Mouse (Mus musculus) urinary bladder, postnatal 36 days (tissue): Measurements from ENCODE around the gene Gapt.
"Not testable (repeated sequence)": the region's sequence is repeated elsewhere in the genome, so short reads cannot be mapped to it uniquely, and the experiment has no call there.

Experiments
- DNase-seq, 2 experiments: peaks; one replicate each; pipeline ENCODE4 v3.0.0; 2022; ENCODE audit warnings: low spot score in 2 of 2, mixed read lengths in 1 of 2

Gene Gapt

DNA sequence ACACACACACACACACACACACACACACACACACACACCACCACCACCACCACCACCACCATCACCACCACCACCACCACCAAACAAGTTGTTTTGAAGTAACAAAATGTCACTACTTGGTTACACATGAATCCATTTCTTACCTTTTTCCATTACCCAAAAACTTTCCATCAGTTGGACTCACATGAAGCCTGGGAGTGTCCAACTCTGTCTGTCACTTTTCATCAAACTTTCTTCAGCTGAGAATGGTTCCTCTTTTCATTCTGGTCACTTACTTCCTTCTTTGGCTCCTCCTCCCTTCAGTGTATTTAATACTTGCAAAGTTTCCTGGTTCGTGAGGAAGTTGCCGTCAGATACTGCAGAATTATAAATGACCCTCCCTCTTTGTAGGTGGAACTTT lies at the start of gene Gapt:
Gapt (minus strand) TSS at position 259 of the 400 bp plus-strand sequence.
- no peak for DNase-seq

DNA sequence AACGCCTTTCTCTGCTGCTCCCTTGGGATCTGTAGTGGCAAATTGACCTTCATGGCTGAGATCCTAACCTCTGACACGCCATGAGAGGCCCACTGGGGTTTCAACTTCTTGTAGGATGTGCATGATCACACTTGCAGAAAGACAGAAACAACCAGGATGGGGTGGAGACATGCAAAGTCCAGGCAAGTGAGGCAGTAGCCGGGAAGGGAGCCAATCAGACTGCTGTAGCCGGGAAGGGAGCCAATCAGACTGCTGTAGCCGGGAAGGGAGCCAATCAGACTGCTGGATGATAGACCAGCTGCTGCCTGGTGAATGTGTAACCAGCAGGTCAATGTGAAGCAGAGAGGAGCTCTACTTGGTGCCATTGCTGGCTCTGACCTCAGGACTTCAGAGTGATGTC lies 49.2 kb upstream of the Gapt start:
- no peak for DNase-seq

DNA sequence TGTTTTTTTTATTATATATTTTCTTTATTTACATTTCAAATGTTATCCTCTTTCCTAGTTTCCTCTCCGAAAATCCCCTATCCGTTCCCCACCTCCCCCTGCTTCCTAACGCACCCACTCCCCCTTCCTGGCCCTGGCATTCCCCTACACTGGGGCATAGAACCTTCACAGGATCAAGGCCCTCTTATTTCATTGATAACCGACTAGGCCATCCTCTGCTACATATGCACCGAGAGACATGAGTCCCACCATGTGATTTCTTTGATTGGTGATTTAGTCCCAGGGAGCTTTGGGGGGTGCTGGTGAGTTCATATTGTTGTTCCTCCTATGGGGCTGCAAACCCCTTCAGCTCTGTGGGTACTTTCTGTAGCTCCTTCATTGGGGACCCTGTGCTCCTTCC lies 47.7 kb upstream of the Gapt start:
- DNase-seq = not testable (repeated sequence)

DNA sequence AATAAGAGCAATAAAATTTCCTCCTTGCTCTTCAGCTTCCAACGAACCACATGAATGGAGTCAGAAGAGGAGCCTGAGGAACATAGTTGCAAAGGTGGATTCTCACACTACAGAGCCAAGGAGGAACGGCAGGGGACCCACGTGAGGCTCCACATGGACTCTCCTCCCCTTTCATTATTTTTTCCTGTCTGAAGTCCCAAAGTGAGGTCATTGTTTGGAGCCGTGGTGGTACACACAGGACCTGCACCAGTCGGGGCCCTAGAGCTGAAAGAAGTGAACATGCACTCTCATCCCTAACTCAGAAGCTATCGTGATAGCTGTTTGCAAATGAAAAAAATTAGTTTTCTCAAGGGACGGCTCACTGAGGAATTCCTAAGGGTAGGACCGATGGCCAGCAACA lies 47.1 kb upstream of the Gapt start:
- DNase-seq = no peak

DNA sequence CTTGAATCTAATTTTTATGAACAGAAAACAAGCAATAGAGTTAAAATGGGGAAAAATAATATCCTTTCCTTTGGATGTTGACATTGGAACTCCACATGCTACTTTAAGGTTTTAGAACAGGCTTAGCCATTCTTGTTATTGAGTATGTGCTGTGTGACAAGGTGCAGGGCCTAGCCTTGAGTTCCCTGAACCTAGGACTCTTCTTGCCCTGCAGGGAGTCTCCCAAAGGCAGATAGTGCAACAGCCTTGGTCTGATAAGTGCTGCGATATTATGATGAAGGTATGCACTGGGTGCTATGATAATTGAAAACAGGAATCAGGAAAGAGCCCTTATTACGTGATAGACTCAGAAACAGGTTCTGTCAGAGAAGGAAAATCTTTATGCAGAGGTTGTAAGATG lies 44.9 kb upstream of the Gapt start:
- DNase-seq = no peak

DNA sequence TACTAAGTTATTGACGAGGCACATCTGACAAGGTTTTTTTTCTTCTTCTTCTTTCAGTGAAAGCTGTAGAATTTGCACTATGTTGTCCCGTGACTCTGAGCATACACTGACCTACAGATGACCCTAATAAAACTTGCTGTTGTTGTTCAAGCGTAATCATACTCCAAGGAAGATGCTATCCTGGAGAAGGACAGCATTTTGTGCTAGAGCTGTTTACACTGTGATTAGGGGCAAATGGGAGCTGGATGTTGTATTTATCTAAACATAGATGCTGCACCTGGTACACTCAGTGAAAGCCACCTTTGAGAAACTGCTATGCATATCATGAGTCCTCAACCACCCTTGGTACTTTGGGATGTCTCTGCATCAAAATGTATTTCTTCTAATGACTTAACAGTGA lies 44.4 kb upstream of the Gapt start:
- DNase-seq = no peak

DNA sequence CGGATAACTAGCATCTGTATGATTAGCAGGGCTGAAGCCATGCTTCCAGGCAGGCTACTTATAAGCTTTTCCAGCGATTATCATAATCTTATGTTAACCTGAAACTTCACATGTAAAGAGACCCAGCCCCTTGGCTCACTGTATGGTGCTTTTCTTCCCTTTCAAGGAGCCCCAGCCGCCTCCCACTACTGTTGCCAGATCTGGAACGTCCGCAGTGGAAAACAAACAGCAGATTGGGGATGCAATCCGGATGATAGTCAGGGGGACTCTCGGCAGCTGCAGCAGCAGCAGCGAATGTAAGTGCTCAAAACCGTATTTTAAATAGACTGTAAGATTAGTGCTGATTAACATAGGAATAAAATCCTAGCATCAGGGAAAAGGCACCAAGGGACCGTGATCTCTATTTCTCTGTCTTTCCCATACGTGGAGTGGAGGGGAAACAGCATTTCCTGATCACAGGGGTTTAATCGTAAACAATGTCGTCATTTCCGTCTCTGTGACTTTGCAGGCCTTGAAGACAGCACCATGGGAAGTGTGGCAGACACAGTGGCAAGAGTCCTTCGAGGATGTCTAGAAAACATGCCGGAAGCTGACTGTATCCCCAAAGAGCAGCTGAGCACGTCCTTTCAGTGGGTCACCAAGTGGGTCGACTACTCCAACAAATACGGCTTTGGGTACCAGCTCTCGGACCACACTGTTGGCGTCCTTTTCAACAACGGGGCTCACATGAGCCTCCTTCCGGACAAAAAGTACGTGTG lies 41.7 kb upstream of the Gapt start:
- DNase-seq = no peak

DNA sequence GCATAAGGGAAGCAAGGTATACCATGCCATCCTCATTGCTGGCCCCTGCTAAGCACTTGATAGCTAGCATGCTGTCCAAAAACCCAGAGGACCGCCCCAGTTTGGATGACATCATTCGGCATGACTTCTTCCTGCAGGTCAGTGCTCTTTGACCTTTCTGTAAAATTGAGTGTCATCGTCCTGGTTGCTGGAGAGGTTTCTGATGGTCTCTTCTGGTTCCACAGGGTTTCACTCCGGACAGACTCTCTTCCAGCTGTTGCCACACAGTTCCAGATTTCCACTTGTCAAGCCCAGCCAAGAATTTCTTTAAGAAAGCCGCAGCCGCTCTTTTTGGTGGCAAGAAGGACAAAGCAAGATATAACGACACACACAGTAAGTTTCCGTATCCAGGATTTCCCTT lies 40.8 kb upstream of the Gapt start:
- DNase-seq = no peak

DNA sequence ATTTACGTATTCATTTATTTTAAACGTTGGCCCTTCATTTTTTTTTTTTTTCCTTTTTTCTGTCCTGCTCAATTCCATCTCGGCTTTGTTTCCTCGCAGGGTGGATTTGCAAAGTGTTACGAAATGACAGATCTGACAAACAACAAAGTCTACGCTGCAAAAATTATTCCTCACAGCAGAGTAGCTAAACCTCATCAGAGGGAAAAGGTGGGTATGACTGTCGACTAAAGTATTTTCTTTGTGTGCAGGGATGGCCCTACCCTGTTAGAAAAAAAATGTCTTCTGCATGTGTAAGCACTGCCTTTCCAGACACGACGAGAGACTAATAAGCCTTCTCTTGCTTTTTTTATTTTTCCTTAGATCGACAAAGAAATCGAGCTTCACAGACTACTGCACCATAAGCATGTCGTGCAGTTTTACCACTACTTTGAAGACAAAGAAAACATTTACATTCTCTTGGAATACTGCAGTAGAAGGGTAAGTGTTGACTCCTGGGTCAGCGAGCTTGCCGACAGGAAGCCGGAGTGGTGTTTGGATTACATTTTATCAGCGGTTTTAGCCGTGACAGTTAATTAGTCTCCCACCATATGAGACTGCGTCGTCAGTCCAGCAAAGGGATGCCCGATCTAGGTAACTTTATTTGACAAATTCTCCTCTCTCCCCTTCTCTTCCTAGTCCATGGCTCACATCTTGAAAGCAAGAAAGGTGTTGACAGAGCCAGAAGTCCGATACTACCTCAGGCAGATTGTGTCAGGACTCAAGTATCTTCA lies 39.1 kb upstream of the Gapt start:
- DNase-seq = no peak

DNA sequence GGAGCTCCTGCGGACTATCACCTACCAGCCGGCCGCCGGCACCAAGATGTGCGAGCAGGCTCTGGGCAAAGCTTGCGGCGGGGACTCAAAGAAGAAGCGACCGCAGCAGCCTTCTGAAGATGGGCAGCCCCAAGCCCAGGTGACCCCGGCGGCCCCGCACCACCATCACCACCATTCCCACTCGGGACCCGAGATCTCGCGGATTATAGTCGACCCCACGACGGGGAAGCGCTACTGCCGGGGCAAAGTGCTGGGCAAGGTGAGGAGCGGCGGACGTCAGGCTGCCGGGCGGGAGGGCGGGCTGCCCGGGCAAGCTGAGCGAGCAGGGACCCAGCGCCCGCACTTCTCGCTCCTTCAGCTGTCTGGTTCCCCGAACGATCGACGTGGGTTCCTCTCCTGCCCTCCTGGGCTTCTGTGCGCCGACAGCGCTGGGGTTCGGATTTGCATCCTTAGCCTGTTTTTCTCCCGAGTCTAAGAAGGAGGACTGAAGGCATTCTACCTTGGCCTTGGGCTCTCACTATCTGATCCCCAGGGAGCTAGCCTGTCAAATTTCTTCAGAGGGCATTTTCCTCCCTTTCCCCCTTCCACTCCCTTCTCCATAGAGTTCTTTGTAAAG lies 38.3 kb upstream of the Gapt start:
- DNase-seq = peak in 1 of 2 experiments; percentile 15

DNA sequence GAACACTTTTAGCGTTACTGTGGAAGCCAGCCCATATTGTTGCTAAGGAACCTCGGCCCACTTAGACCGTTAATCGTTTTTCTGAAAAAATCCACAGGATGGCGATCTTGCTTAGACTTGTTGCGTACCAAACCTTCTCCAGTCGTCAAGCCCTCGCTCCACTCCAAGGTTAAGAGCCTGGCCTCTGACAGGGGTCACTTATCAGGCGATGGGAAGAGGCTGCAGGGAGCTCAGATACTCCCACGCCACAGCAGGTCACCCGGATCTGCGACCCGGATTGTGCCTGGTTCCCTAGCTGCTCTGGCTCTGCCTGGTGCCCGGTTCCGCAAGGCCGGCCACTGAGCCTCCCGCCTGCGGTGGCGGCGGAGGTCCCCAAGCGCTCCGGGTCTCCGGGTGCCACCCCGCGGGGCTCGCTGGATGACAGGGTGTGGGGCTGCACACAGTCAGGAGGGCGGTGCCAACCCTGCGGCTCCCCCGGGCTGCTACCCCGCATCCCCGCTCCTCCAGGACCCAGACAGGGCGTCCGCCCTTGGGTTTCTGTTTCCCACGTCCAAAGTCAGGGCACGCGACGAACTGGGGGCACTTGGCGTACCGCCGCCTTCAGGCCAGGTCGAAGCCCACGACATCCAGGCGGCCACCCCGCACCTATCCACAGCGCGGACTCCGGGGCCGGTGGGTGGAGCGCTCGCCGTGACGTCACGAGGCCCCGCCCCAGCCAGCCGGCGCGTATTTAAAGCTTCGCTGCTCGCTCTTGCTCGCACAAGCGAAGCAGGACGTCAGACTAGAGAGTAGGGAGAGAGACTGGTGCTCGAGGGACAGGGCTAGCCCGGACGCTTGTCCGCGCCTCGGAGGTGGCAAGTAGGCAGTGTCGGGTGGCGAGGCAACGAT lies 37.5 kb upstream of the Gapt start, which contains the start of gene Plk2:
Plk2 (plus strand) TSS at position 756 of the 888 bp plus-strand sequence.
- peak; percentile 94 to 95 for DNase-seq

DNA sequence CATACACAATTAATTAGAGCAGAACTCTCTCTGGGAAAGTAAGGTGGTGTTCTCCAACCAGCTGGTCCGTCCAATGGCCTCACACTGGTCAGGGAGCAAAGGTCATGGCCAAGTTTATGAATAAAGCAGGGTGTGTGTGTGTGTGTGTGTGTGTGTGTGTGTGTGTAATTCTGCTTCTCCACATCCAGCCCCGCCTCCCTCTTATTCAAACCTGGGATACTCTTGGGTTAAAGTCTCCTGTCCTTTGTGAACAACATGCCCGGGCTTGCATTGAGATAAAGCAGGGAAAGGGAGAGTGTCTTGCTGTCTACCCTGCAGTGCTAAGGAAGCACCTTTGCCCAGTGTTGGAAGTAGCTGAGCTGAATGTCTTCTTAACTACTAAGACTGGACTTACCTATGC lies 35.6 kb upstream of the Gapt start:
- DNase-seq = no peak

DNA sequence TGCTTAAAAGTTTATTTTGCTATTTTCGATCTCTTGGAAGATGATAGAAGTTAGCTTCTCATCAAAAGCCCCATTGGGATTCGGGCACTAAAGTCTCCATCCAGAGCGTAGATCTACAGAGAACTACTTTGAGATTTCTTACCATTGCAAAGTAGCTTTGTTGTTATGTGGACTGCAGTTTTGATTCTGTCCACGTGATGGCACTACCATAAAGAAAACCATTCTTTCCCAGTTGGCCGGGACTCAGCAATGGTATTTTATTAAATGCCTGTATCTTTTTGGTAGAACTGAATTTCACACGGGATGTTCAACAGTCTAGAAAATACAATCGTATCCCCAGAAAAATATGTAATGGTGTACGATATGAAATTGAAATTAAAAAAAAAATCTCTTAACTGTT lies 35.2 kb upstream of the Gapt start:
- DNase-seq = peak; percentile 33 to 45

DNA sequence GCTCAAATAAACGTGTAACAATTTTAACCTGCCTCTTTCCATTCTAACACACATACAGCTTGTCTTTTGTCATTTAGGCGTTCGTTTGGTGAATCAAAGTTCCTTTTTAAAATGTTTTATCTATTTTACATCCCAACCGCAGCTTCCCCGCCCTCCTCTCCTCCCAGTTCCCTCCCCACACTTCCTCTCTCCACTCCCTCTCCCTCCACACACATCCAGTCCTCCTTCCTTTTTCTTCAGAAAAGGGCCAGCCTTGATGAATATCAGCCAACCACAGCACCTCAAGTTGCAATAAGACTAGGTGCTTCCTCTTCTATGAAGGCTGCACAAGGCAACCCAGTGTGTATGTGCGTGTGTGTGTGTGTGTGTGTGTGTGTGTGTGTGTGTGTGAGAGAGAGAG lies 27.5 kb upstream of the Gapt start:
- no peak for DNase-seq

DNA sequence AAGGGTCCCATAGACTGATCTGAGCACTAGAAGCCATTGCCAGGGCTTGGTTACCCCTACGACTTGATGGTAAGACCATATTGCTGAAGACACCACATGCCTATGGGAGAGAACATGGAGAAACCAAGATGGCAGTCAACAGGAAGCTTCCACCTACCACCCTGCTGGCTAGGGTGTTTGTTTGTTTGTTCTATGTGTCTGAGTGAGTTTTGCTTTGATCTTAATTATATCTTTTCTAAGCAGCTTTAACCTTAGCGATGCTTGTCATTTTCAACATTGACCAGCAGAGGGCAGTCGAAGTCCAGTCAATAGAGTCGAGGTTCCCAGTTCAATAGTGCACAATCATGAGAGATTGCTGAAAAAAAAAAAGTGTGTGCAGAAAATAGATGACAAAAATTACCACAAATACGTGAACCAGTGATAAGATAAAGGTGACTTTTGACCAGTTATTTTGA lies 25.5 kb upstream of the Gapt start:
- DNase-seq = no peak

DNA sequence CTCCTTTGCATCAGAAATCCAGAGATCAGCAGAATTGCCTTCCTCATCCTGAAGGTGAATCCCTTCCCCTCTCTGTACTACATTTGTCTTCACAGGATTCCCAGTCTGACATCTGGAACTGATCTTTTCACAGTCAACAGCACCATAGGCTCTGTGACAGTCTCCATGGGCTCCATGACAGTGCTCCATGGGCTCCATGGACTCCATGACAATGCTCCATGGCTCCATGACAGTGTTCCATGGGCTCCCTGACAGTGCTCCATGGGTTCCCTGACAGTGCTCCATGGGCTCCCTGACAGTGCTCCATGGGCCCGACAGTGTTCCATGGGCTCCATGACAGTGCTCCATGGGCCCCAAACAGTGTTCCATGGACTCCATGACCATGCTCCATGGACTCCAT lies 12.7 kb upstream of the Gapt start:
- no peak for DNase-seq

DNA sequence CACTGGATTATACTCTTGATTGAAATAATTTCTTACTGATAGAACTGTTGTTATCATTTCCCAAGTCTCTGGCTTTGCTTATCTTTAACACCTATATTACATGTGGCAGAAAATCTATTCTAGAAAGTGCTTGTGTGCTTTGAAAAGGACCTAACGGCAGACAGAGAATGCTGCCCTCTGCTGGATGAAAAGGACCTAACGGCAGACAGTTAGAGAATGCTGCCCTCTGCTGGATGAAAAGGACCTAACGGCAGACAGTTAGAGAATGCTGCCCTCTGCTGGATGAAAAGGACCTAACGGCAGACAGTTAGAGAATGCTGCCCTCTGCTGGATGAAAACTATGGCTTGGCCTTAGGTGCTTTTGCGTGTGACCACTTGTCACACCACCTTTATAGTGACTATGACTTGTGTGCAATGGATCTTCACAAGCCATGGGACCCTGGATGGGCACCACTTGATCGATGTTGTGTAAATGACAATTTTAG lies 11.6 kb upstream of the Gapt start:
- peak; percentile 37 to 44 for DNase-seq

DNA sequence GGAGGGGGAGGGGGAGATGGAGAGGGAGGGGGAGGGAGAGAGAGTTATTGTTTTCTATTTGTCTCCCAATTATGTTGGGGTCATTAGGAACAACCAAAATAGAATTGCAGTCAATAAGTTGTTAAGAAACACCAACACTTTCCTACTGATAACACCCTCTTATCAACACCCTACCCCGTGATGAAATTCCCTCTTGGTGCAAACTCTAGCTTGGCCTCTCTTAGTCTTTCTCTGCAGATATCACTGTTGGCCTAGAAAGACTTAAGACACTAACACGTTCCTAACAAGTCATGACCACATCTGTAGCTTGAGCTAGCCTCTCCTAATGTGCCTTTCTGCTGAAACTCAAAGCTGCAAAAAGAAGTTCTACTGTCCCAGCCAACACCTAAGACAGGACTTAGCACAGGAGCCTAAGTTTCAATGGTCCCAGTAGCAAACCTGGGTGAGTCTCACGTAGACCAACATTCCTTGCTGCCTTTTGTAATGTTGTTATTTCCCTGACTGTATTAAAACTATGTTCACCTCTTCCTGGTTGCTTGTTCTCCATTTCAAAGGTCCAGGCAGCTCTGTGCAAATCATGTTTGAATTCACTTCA lies 11.1 kb upstream of the Gapt start:
- DNase-seq = no peak

DNA sequence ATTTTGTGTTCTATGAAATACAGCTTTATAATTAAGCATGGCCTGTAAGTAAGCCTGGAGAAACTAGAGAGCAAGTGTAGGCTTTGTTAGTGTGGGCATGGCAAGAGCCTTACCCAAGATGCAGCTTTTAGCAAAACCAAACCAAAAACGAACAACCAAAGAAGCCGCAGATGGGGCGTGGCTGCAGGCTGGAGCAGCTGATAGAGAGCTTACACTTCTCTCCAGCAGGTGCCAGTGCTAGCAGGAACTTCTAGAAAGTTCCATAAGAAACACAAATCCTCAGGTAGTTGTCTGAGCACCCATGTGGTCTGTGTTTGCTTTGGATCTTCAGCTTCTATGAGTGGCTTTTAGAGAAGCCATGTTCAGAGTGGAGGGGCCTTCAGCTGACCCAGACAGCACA lies 9.5 kb upstream of the Gapt start:
- no peak for DNase-seq

DNA sequence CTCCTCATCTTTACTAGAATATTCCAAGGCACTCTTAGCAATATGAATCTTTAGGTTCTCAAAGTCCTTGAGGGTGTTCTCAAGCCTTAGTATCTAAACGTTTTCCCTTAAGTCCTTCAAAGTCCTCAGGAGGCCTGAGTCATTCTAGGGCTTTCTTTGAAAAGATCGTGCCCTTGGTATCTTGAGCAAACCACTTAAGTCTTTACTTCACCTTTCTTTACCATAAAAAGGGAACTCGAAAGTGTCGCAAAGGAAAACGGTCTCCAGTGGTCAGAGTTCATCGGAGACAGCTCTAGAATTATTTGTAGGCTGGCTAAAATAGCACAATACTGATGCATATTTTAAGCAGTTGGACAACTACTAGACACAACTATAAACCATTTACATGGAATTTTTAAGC lies 6.7 kb upstream of the Gapt start:
- no peak for DNase-seq

DNA sequence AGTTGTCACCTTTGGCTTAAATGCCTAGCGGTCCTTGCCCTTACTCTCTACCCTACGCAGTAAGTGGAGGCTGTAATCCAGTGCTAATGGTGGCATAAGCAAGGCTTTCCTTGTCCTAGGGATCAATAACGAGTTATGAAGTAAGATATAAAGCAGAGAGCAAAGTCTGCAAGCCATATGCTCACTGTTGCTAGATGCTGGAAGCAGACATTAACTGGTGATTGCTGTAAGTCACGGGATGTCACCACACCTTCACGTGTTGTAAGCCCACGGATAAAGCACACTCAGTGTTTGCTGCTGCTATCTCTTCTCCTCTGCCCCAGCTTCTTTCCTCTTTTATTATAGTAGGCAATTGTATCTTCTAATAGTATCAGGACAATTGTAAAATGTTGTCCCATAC lies 5.9 kb downstream of the Gapt start:
- no peak for DNase-seq
